Mouse (Mus musculus): Measurements from ENCODE around the gene Six6. TPM values are rescaled to one million over a fixed set of nuclear protein-coding genes. Genes with fewer than 3 reads are reported as not detected.

The Six6 gene
- total RNA-seq (2014; rRNA removed; ENCODE audit: low replicate concordance) (not detected in 2 replicates), polyA plus RNA-seq (2015; fragmentation: Nextera tagmentation; extraction: Ambion mirVana) (not detected in 2 replicates)

DNA sequence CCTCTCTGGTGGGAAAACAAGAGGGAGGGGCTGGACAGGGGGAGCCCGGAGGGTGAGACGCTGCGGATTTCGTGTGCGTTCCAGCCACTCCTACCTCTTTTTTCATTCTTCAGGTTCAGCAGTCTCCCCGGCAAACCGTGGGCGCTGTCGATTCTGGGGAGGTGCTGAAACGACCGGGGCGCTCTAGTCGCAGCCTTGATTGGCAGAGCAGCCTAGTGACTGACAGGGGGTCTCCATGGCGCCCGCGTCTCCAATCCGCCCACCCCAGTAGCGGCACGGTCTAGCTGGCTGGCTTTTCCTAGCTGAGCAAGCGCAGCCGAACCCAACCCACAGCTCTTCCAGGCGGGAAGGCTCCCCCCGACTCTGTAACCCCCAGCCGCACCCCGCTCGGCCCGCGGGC lies at the start of gene Six6:
Gene Six6 (plus strand): TSS at position 277 of the 400 bp plus-strand sequence.
- H3K4me3 ChIP-seq (ENCODE audit: low read depth, low read length), result peak within 1 kb of the TSS; percentile 26

GRCm38 (mm10) chr12:72917159-72917993 lies 22.3 kb upstream of the Six6 start:
- Histone ChIP-seq H3K9ac (replicated peaks; ENCODE audit: low read depth, low read length) (peak overlapping the region; percentile 22; the same call in 1 of the 2 replicates), H3K4me1 (ENCODE audit: control insufficient read depth, insufficient read depth) (no peaks in the 10 kb centered on the region), H3K27me3 (ENCODE audit: control insufficient read depth, insufficient read depth, low read length) (0 out of 2 replicates have a peak, but pooled peaks cover 4% of the 10 kb centered on the region), H3K36me3 (replicated peaks; ENCODE audit: control insufficient read depth, insufficient read depth, low read length) (no peaks in the 10 kb centered on the region), H3K27ac (ENCODE audit: low read depth) (no peak overlapping the region), H3K4me2 (ENCODE audit: low read depth, low read length) (peak overlapping the region; percentile 62), H3K4me3 (ENCODE audit: low read depth, low read length) (peak overlapping the region; percentile 35), H3K9me3 (replicated peaks; ENCODE audit: control insufficient read depth, low read length) (peaks cover 7% of the 10 kb centered on the region; the same call in 1 of the 2 replicates)
- ATAC-seq (ENCODE audit: insufficient read depth, low read depth) (0 out of 2 replicates have a peak, but pooled peaks have one; percentile 53), DNase-seq (ENCODE audit: low spot score) (no peak)
- TF ChIP-seq EP300 (IDR thresholded peaks at IDR 0.05; ENCODE audit: low read depth), result no peak
- no peak for TF ChIP-seq CTCF (IDR thresholded peaks at IDR 0.05; ENCODE audit: low read depth)
- WGBS, result 14% methylated on average over 48 of the region's 48 CpGs

More for the DNA sequence above, at the start of gene Six6:
- Histone ChIP-seq H3K4me1 (ENCODE audit: control insufficient read depth, insufficient read depth) (no peaks in the 10 kb centered on the region), H3K27ac (ENCODE audit: low read depth) (no peak within 1 kb of the TSS), H3K9ac (replicated peaks; ENCODE audit: low read depth, low read length) (no peak within 1 kb of the TSS), H3K27me3 (ENCODE audit: control insufficient read depth, insufficient read depth, low read length) (peaks cover 97% of the 10 kb centered on the region), H3K36me3 (replicated peaks; ENCODE audit: control insufficient read depth, insufficient read depth, low read length) (no peaks in the 10 kb centered on the region), H3K9me3 (replicated peaks; ENCODE audit: control insufficient read depth, low read length) (no peaks in the 10 kb centered on the region), H3K4me2 (ENCODE audit: low read depth, low read length) (peak within 1 kb of the TSS; percentile 20; the same call in 1 of the 2 replicates)
- TF ChIP-seq EP300 (IDR thresholded peaks at IDR 0.05; ENCODE audit: low read depth) (no peak), CTCF (IDR thresholded peaks at IDR 0.05; ENCODE audit: low read depth) (no peak)
- ATAC-seq (ENCODE audit: insufficient read depth, low read depth), result peak; percentile 33; the same call in 1 of the 2 replicates
- DNase-seq (ENCODE audit: low spot score), result no peak
- WGBS, result under 1% methylated on average over 28 of the region's 28 CpGs

DNA sequence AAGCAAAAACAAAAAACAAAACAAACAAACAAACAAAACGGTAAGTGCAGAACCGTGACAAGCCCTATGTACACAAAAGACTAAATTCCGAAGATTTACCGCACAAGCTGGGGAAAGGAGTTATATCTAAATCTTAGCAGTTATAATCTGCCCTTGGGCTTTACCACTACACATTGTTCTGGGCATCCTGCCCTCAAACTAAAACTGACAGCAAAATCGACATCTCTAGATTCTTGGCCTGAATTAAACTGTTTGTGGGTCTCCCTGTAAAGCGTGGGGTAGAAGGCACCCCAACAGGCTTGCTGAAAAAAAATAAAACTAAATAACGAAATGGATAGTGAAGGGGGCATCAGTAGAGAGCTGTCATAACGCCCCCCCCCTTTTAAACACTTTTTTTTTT lies 2.9 kb upstream of the Six6 start:
- H3K4me3 ChIP-seq (ENCODE audit: low read depth, low read length), result no peak overlapping the region
- no peaks in the 10 kb centered on the region for H3K9me3 ChIP-seq (replicated peaks; ENCODE audit: control insufficient read depth, low read length)
- H3K36me3 ChIP-seq (replicated peaks; ENCODE audit: control insufficient read depth, insufficient read depth, low read length), result no peaks in the 10 kb centered on the region
- no peaks in the 10 kb centered on the region for H3K4me1 ChIP-seq (ENCODE audit: control insufficient read depth, insufficient read depth)
- no peak for TF ChIP-seq EP300 (IDR thresholded peaks at IDR 0.05; ENCODE audit: low read depth)
- TF ChIP-seq CTCF (IDR thresholded peaks at IDR 0.05; ENCODE audit: low read depth), result no peak
- 37% methylated on average over 8 of the region's 8 CpGs for WGBS
- H3K9ac ChIP-seq (replicated peaks; ENCODE audit: low read depth, low read length), result no peak overlapping the region
- peaks cover 74% of the 10 kb centered on the region for H3K27me3 ChIP-seq (ENCODE audit: control insufficient read depth, insufficient read depth, low read length)
- H3K4me2 ChIP-seq (ENCODE audit: low read depth, low read length), result no peak overlapping the region
- DNase-seq (ENCODE audit: low spot score) (no peak), ATAC-seq (ENCODE audit: insufficient read depth, low read depth) (no peak)
- H3K27ac ChIP-seq (ENCODE audit: low read depth), result no peak overlapping the region

- ATAC-seq (ENCODE audit: insufficient read depth, low read depth) (no peak), DNase-seq (ENCODE audit: low spot score) (no peak)
- Histone ChIP-seq H3K4me3 (ENCODE audit: low read depth, low read length) (no peak overlapping the region), H3K9ac (replicated peaks; ENCODE audit: low read depth, low read length) (no peak overlapping the region), H3K4me2 (ENCODE audit: low read depth, low read length) (no peak overlapping the region), H3K27me3 (ENCODE audit: control insufficient read depth, insufficient read depth, low read length) (peaks cover 83% of the 10 kb centered on the region), H3K27ac (ENCODE audit: low read depth) (no peak overlapping the region), H3K4me1 (ENCODE audit: control insufficient read depth, insufficient read depth) (no peaks in the 10 kb centered on the region), H3K36me3 (replicated peaks; ENCODE audit: control insufficient read depth, insufficient read depth, low read length) (no peaks in the 10 kb centered on the region), H3K9me3 (replicated peaks; ENCODE audit: control insufficient read depth, low read length) (no peaks in the 10 kb centered on the region)
- 6% methylated on average over 19 of the region's 19 CpGs for WGBS
- no peak for TF ChIP-seq EP300 (IDR thresholded peaks at IDR 0.05; ENCODE audit: low read depth)
- TF ChIP-seq CTCF (IDR thresholded peaks at IDR 0.05; ENCODE audit: low read depth), result no peak
These were observed 2.1 kb upstream of the Six6 start for GRCm38 (mm10) chr12:72937537-72938120.

DNA sequence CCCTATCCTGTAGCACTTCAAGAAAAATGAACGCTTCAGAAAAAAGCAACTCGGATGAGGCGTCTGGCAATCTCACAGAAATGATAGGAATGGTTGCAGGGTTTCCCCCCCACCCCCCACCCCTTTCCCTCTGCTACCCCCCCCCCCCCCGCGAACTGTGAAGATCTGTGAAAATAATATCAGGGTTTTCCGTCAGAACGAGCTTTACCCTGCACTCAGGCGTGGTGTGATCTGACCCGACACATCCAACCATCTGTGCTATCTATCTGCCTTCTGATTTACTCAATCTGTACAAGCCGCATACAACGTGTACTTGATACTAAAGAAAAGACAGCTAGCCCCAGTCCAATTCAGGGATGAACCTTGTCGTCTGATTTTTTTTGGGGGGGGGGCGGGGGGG lies 1.5 kb upstream of the Six6 start:
- WGBS, result 8% methylated on average over 11 of the region's 13 CpGs
- ATAC-seq (ENCODE audit: insufficient read depth, low read depth), result no peak

More for the DNA sequence above, 1.5 kb upstream of the Six6 start:
- no peak overlapping the region for H3K9ac ChIP-seq (replicated peaks; ENCODE audit: low read depth, low read length)
- DNase-seq (ENCODE audit: low spot score), result no peak
- no peak for TF ChIP-seq EP300 (IDR thresholded peaks at IDR 0.05; ENCODE audit: low read depth)
- TF ChIP-seq CTCF (IDR thresholded peaks at IDR 0.05; ENCODE audit: low read depth), result no peak
- H3K36me3 ChIP-seq (replicated peaks; ENCODE audit: control insufficient read depth, insufficient read depth, low read length), result no peaks in the 10 kb centered on the region
- peaks cover 88% of the 10 kb centered on the region for H3K27me3 ChIP-seq (ENCODE audit: control insufficient read depth, insufficient read depth, low read length)
- H3K9me3 ChIP-seq (replicated peaks; ENCODE audit: control insufficient read depth, low read length), result no peaks in the 10 kb centered on the region
- no peak overlapping the region for H3K4me3 ChIP-seq (ENCODE audit: low read depth, low read length)
- no peak overlapping the region for H3K4me2 ChIP-seq (ENCODE audit: low read depth, low read length)
- no peak overlapping the region for H3K27ac ChIP-seq (ENCODE audit: low read depth)
- H3K4me1 ChIP-seq (ENCODE audit: control insufficient read depth, insufficient read depth), result no peaks in the 10 kb centered on the region

Data from heart, postnatal 0 days (tissue).